Mouse (Mus musculus): ENCODE data around the gene Fam89b.

The Fam89b gene

DNA sequence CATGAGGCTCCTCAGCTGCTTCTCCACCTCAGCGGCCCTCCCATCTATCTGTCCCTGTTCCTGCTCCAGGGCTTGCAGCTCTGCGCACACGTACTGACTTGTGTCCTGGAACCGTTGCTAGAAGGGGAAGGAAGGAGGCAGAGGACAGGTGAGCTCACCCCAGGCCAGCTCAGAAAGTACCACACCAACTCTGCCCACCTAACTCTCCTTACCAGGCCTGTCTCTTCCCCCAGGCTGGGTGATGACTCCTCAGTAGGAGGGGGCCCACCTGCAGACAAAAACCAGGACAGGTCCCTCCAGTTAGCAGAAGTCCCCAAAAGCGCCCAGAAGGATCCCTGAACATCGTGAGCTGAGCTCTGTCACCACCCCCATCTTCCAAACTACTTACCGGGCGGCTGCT is 18.9 kb downstream of the Fam89b start:
- 0 out of 2 replicates have a peak overlapping the region, but pooled peaks have one; percentile 1 for H3K4me3 ChIP-seq (replicated peaks; ENCODE audit: low read length)
- no peaks in the 10 kb centered on the region for H3K36me3 ChIP-seq (ENCODE audit: insufficient read depth, low read length)
- H3K9me3 ChIP-seq (ENCODE audit: low read length): no peaks in the 10 kb centered on the region
- TF ChIP-seq CTCF (conservative IDR thresholded peaks at IDR 0.05; ENCODE audit: low read length) (no peak), NANOG (IDR thresholded peaks at IDR 0.05; ENCODE audit: borderline replicate concordance, low read length) (no peak), POU5F1 (IDR thresholded peaks at IDR 0.05; ENCODE audit: borderline replicate concordance, low read length) (no peak)
- H3K27me3 ChIP-seq (ENCODE audit: insufficient read depth, low read length): peaks cover 10% of the 10 kb centered on the region
- H3K4me1 ChIP-seq (replicated peaks; ENCODE audit: low read depth, low read length): peaks cover 68% of the 10 kb centered on the region

DNA sequence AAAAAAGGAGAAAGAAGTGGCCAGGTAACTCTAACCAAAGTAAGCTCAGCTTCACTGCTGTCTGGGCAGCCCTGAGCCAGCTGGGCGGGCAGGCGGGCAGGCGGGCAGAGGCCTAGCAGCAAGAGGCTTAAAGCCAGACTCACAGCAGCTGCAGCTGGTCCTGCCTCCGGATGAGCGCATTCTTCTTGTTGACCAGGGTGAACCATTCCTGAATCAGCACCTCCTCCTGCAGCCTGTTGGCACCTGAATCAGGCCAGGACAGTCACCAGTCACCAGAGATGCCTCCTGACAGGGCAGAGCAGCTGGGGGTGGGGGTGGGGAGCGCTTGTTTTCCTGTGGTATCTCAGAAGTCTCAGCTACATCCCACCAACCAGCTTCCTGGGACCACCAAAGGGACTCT is 19.4 kb downstream of the Fam89b start:
- H3K27me3 ChIP-seq (ENCODE audit: insufficient read depth, low read length): 0 out of 2 replicates have a peak, but pooled peaks cover 5% of the 10 kb centered on the region
- H3K9me3 ChIP-seq (ENCODE audit: low read length): no peaks in the 10 kb centered on the region
- no peak overlapping the region for H3K4me3 ChIP-seq (replicated peaks; ENCODE audit: low read length)
- H3K36me3 ChIP-seq (ENCODE audit: insufficient read depth, low read length): no peaks in the 10 kb centered on the region
- TF ChIP-seq NANOG (IDR thresholded peaks at IDR 0.05; ENCODE audit: borderline replicate concordance, low read length): no peak
- H3K4me1 ChIP-seq (replicated peaks; ENCODE audit: low read depth, low read length): peaks cover 68% of the 10 kb centered on the region

DNA sequence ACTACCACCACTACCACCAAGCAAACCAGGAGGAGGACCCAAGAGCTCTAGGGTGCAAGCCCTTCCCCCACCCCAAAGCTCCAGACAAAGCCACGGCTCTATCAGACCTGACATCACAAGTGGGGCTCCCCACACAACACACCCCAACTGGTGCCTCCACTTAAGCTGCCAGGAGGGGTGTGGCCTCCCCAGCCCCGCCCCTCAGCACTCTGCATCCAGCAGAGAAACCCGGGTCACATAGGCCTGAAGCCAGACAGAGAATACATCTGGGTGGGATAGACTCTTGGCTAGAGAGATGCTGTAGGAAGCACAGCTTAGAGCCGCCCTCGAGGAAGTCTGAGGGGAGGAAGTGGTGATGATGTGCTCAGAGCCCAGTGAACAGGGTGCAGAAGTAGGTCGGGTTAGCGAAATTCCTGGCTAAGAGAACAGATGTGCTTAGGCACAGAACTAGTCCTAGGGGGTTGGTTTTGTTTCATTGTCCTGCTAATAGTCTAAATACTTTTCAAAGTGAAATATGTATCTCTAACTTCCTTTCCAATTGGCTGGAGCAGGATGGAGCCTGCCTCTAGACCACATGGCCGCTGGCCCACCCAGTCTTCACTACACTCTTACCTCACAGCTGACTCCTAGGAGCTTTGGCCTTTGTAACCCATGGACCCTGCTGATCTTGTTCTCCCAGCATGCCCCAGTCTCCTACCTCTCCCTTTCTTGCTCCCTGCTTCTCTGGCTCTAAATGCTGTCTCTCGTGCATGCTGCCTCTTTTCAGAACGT is 24.5 kb downstream of the Fam89b start:
- Histone ChIP-seq H3K27me3 (ENCODE audit: insufficient read depth, low read length) (0 out of 2 replicates have a peak, but pooled peaks cover 4% of the 10 kb centered on the region), H3K36me3 (ENCODE audit: insufficient read depth, low read length) (peaks cover 32% of the 10 kb centered on the region), H3K4me1 (replicated peaks; ENCODE audit: low read depth, low read length) (peaks cover 53% of the 10 kb centered on the region), H3K9me3 (ENCODE audit: low read length) (no peaks in the 10 kb centered on the region), H3K4me3 (replicated peaks; ENCODE audit: low read length) (peak overlapping the region; percentile 54)
- no peak for TF ChIP-seq CTCF (conservative IDR thresholded peaks at IDR 0.05; ENCODE audit: low read length)
- no peak for TF ChIP-seq NANOG (IDR thresholded peaks at IDR 0.05; ENCODE audit: borderline replicate concordance, low read length)
- TF ChIP-seq POU5F1 (IDR thresholded peaks at IDR 0.05; ENCODE audit: borderline replicate concordance, low read length): no peak

DNA sequence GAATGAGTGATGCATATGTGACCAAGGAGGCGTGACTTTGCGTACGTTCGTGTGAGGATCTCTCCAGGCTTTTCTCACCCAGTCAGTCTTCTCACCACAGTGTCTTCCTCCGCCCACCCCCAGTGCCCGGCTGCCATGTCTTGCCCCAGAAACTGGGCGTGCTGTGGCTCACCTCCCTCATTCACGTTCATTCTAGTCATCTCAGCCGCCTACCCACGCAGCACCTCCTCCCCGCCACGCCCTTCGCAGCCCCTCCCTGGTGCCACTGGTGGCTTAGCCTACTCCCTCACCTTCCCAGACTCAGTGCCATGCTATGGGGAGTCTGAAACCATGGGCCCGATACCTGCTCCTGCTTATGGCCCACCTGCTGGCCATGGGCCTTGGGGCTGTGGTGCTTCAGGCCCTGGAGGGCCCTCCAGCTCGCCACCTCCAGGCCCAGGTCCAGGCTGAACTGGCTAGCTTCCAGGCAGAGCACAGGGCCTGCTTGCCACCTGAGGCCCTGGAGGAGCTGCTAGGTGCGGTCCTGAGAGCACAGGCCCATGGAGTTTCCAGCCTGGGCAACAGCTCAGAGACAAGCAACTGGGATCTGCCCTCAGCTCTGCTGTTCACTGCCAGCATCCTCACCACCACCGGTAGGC is 25.2 kb downstream of the Fam89b start, which contains the start of gene Kcnk7:
TSS of gene Kcnk7 (plus strand) at position 205 of the 638 bp plus-strand sequence.
- Histone ChIP-seq H3K36me3 (ENCODE audit: insufficient read depth, low read length) (peaks cover 39% of the 10 kb centered on the region), H3K27me3 (ENCODE audit: insufficient read depth, low read length) (0 out of 2 replicates have a peak, but pooled peaks cover 4% of the 10 kb centered on the region), H3K4me1 (replicated peaks; ENCODE audit: low read depth, low read length) (peaks cover 52% of the 10 kb centered on the region), H3K4me3 (replicated peaks; ENCODE audit: low read length) (peak within 1 kb of the TSS; percentile 54; the same call in 1 of the 2 replicates), H3K9me3 (ENCODE audit: low read length) (no peaks in the 10 kb centered on the region)
- TF ChIP-seq POU5F1 (IDR thresholded peaks at IDR 0.05; ENCODE audit: borderline replicate concordance, low read length): no peak
- TF ChIP-seq CTCF (conservative IDR thresholded peaks at IDR 0.05; ENCODE audit: low read length): no peak
- no peak for TF ChIP-seq NANOG (IDR thresholded peaks at IDR 0.05; ENCODE audit: borderline replicate concordance, low read length)

DNA sequence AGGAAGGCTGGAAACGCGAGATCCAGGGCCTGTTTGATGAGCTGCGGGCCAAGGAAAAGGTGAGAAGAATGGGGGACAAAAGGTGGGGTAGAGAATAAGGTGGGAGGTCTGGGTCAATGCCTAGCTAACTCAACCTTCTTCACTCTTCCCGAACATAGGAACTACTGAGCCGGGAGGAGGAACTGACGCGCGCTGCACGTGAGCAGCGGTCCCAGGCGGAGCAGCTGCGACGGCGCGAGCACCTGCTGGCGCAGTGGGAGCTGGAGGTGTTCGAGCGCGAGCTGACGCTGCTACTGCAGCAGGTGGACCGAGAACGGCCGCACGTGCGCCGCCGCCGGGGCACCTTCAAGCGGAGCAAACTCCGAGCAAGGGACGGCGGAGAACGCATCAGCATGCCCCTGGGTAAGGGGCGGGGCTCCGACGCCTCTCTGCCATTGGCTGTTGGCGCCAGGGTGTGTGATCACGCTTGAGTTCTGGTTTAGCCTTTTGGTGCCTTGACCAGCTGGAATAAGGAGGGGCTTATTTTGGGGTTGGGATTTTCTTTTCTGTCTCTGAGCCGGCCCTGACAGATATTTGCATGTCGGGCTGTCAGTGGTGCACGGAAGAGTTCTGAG is 33.5 kb downstream of the Fam89b start:
- H3K4me3 ChIP-seq (replicated peaks; ENCODE audit: low read length): peak overlapping the region; percentile 75
- H3K36me3 ChIP-seq (ENCODE audit: insufficient read depth, low read length): peaks cover 81% of the 10 kb centered on the region
- TF ChIP-seq POU5F1 (IDR thresholded peaks at IDR 0.05; ENCODE audit: borderline replicate concordance, low read length) (no peak), CTCF (conservative IDR thresholded peaks at IDR 0.05; ENCODE audit: low read length) (no peak), NANOG (IDR thresholded peaks at IDR 0.05; ENCODE audit: borderline replicate concordance, low read length) (no peak)
- H3K9me3 ChIP-seq (ENCODE audit: low read length): no peaks in the 10 kb centered on the region
- H3K4me1 ChIP-seq (replicated peaks; ENCODE audit: low read depth, low read length): peaks cover 48% of the 10 kb centered on the region
- peaks cover 16% of the 10 kb centered on the region for H3K27me3 ChIP-seq (ENCODE audit: insufficient read depth, low read length)

DNA sequence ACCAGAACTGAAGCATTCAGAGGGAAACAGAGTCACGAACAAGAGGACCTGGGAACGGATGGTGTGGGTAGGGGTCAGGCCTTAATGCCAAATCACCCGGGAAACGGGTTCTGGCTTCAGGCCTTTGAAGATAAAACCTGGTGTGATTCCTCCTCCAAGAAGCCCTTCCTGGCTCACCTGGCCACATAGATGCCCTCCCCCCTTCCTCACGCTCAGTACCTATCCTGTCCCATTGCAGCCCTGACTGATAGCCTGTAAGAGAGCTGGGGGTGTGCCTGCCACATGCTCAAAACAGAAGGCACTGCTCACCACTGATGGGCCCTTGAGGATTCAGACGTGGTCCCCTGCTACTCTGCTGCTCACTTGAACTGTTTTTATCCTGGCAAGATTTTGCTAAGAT is 35.7 kb downstream of the Fam89b start:
- TF ChIP-seq NANOG (IDR thresholded peaks at IDR 0.05; ENCODE audit: borderline replicate concordance, low read length) (no peak), POU5F1 (IDR thresholded peaks at IDR 0.05; ENCODE audit: borderline replicate concordance, low read length) (no peak), CTCF (conservative IDR thresholded peaks at IDR 0.05; ENCODE audit: low read length) (no peak)
- Histone ChIP-seq H3K9me3 (ENCODE audit: low read length) (no peaks in the 10 kb centered on the region), H3K4me3 (replicated peaks; ENCODE audit: low read length) (no peak overlapping the region), H3K36me3 (ENCODE audit: insufficient read depth, low read length) (peaks cover 66% of the 10 kb centered on the region), H3K27me3 (ENCODE audit: insufficient read depth, low read length) (peaks cover 16% of the 10 kb centered on the region), H3K4me1 (replicated peaks; ENCODE audit: low read depth, low read length) (peaks cover 62% of the 10 kb centered on the region)

DNA sequence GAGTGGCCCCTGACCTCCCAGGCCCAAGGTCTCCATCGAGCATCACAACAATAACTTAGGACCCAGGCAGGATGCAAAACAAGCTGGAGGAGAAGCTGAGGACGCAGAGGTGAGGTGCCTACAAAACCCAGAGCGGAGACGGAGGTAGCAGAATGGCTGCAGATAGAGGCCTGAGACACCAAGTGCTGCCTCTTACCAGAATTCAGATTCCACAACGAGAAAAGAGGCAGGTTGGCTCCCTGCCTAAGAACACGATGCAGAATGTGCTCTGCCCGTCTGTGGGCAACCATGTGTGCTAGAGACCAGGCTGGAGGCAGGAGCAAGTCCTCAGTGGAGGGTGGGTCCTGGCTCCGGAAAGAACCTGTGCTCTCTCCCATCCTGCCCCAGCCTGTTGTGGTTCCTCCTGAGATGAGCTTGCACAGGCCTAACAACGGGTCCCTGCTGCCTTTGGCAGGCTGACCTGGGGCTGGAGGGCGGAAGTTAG is 36.5 kb downstream of the Fam89b start:
- H3K4me3 ChIP-seq (replicated peaks; ENCODE audit: low read length): no peak overlapping the region
- H3K4me1 ChIP-seq (replicated peaks; ENCODE audit: low read depth, low read length): peaks cover 62% of the 10 kb centered on the region
- H3K9me3 ChIP-seq (ENCODE audit: low read length): no peaks in the 10 kb centered on the region
- peaks cover 57% of the 10 kb centered on the region for H3K36me3 ChIP-seq (ENCODE audit: insufficient read depth, low read length)
- H3K27me3 ChIP-seq (ENCODE audit: insufficient read depth, low read length): peaks cover 16% of the 10 kb centered on the region
- TF ChIP-seq NANOG (IDR thresholded peaks at IDR 0.05; ENCODE audit: borderline replicate concordance, low read length) (no peak), CTCF (conservative IDR thresholded peaks at IDR 0.05; ENCODE audit: low read length) (no peak), POU5F1 (IDR thresholded peaks at IDR 0.05; ENCODE audit: borderline replicate concordance, low read length) (no peak)

Data from E14TG2a.4 (cell line).